Mouse (Mus musculus): ENCODE data around the gene Man2b2.

- TF ChIP-seq CTCF (IDR thresholded peaks at IDR 0.05; ENCODE audit: borderline replicate concordance, insufficient read depth, low read depth, low read length): no peak
- no peak for TF ChIP-seq POLR2A (IDR thresholded peaks at IDR 0.05; ENCODE audit: borderline replicate concordance, insufficient read depth, low read length)
Observed at GRCm38 (mm10) chr5:36866701-36867250, 36.3 kb upstream of the Man2b2 start.
